Mouse (Mus musculus): ENCODE measurements at regions not wholly inside any gene's neighbourhood (a gene's known extent, or its start where the extent isn't known, plus 50 kb on each side); places are given as distances from the start of the nearest gene placed in this dataset.

GRCm38 (mm10) chr9:61166115-61166514, 206.1 kb upstream of the Tle3 start:
- Histone ChIP-seq H3K27ac (ENCODE audit: low read length) (peak overlapping the region; percentile 91), H3K9ac (ENCODE audit: low read length) (no peak overlapping the region), H3K4me1 (ENCODE audit: control insufficient read depth, insufficient read depth, low read length) (peaks cover 64% of the 10 kb centered on the region), H3K4me3 (replicated peaks; ENCODE audit: low read length) (no peak overlapping the region), H3K9me3 (replicated peaks; ENCODE audit: control insufficient read depth, low read length) (no peaks in the 10 kb centered on the region), H3K4me2 (ENCODE audit: low read depth, low read length) (no peak overlapping the region), H3K36me3 (ENCODE audit: control insufficient read depth, insufficient read depth, low read length) (no peaks in the 10 kb centered on the region), H3K27me3 (ENCODE audit: control insufficient read depth, insufficient read depth, low read length) (no peaks in the 10 kb centered on the region; the same call in 1 of the 2 replicates)
- no peak for ATAC-seq (ENCODE audit: insufficient read depth, low FRiP score)
- 70% methylated on average over 2 of the region's 2 CpGs for WGBS

DNA sequence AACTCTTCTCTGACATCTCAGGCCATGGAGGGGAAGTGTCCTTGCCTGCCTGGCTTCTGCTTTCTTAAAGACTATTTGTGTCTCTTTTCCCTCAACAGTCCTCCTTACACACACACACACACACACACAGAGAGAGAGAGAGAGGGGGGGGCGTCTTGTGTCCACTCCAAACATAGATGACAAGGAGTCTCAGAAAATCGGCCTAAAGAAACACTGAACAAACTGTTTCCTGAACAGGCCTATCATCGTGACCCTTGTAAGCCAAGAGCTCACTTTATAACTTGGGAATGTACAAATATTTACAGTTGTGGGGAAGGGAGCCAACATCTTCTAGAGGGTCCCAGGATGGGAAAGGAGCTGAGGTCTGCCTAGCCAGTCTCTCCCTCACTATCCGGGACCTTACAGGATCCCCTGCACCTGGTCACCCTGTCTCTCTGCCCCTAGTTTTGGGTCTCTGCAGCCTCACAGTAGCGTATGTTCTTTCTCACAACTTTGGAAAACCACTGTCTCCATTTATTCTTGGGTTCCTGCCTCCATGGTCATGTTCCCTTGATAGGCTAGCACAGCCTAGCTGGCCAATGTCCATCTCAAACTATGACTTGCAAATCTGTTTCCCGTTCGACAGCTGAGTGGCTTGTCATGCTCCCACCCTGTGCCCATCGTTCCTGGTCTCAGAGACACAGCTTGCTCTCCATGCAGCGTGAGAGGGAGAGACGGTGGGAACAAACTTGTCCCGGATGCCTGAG, 204.9 kb upstream of the Tle3 start:
- ATAC-seq (ENCODE audit: insufficient read depth, low FRiP score): peak; percentile 30; the same call in 1 of the 2 replicates

DNA sequence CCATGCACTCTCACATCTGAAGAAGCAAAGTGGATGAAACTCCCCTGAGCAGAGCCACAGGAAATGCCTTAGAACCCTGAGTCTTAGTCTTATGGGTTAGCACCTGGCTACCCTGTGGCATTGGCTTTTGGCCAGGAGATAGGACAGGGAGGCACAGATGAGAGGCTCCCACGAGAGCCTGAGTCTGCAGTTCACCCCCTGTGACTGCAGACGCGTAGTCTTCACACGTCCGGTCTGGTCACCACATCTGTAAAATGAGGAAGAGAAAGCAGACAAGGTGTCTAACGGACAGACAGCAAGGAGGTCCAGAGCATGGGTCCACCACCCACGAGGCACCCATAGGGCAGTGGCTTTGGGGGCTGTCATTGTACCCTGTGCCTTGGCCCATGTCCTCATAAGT, 203.2 kb upstream of the Tle3 start:
- H3K27ac ChIP-seq (ENCODE audit: low read length): peak overlapping the region; percentile 25
- no peaks in the 10 kb centered on the region; the same call in 1 of the 2 replicates for H3K27me3 ChIP-seq (ENCODE audit: control insufficient read depth, insufficient read depth, low read length)
- H3K9ac ChIP-seq (ENCODE audit: low read length): no peak overlapping the region
- H3K4me2 ChIP-seq (ENCODE audit: low read depth, low read length): no peak overlapping the region
- ATAC-seq (ENCODE audit: insufficient read depth, low FRiP score): no peak
- no peaks in the 10 kb centered on the region for H3K36me3 ChIP-seq (ENCODE audit: control insufficient read depth, insufficient read depth, low read length)
- no peaks in the 10 kb centered on the region for H3K9me3 ChIP-seq (replicated peaks; ENCODE audit: control insufficient read depth, low read length)
- peaks cover 48% of the 10 kb centered on the region for H3K4me1 ChIP-seq (ENCODE audit: control insufficient read depth, insufficient read depth, low read length)
- no peak overlapping the region for H3K4me3 ChIP-seq (replicated peaks; ENCODE audit: low read length)
- WGBS: 88% methylated on average over 7 of the region's 7 CpGs

More for the DNA sequence above, 204.9 kb upstream of the Tle3 start:
- 35% methylated on average over 11 of the region's 11 CpGs for WGBS
- Histone ChIP-seq H3K27me3 (ENCODE audit: control insufficient read depth, insufficient read depth, low read length) (no peaks in the 10 kb centered on the region; the same call in 1 of the 2 replicates), H3K27ac (ENCODE audit: low read length) (peak overlapping the region; percentile 91), H3K36me3 (ENCODE audit: control insufficient read depth, insufficient read depth, low read length) (no peaks in the 10 kb centered on the region), H3K4me3 (replicated peaks; ENCODE audit: low read length) (no peak overlapping the region), H3K9me3 (replicated peaks; ENCODE audit: control insufficient read depth, low read length) (no peaks in the 10 kb centered on the region), H3K4me2 (ENCODE audit: low read depth, low read length) (0 out of 2 replicates have a peak overlapping the region, but pooled peaks have one; percentile 6), H3K4me1 (ENCODE audit: control insufficient read depth, insufficient read depth, low read length) (peaks cover 63% of the 10 kb centered on the region), H3K9ac (ENCODE audit: low read length) (peak overlapping the region; percentile 47; the same call in 1 of the 2 replicates)

DNA sequence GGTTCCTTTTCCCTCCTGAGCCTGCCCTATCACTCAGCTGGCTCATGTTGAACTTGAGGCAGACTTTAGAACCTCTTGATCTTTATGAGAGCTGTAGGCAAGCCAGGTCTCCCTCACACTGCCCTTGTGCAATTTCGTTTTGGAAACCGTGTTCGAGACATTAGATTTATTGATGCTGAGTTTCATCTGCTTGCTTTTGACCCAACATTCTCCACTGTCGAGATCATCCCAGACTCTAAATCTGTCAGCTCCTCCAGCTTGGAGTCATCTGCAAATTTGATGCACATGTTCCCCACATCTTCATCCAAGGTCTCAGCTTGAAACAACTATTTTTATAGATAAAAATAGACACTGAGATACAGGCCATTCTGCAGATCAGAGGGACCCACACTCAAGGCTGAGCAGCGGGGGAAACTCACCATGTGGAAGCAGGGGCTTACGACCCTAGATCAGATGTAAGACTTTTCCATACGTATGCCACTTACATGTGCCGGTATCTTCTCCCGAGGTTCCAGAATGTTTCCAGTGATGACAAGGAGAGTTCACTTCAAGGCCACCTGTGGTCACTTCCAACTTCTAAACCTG, 202.6 kb upstream of the Tle3 start:
- H3K4me2 ChIP-seq (ENCODE audit: low read depth, low read length): no peak overlapping the region
- H3K9ac ChIP-seq (ENCODE audit: low read length): no peak overlapping the region
- ATAC-seq (ENCODE audit: insufficient read depth, low FRiP score): no peak
- H3K27me3 ChIP-seq (ENCODE audit: control insufficient read depth, insufficient read depth, low read length): no peaks in the 10 kb centered on the region; the same call in 1 of the 2 replicates
- no peaks in the 10 kb centered on the region for H3K36me3 ChIP-seq (ENCODE audit: control insufficient read depth, insufficient read depth, low read length)
- peak overlapping the region; percentile 25 for H3K27ac ChIP-seq (ENCODE audit: low read length)
- no peak overlapping the region for H3K4me3 ChIP-seq (replicated peaks; ENCODE audit: low read length)
- no peaks in the 10 kb centered on the region for H3K9me3 ChIP-seq (replicated peaks; ENCODE audit: control insufficient read depth, low read length)
- peaks cover 43% of the 10 kb centered on the region for H3K4me1 ChIP-seq (ENCODE audit: control insufficient read depth, insufficient read depth, low read length)
- 62% methylated on average over 9 of the region's 9 CpGs for WGBS

DNA sequence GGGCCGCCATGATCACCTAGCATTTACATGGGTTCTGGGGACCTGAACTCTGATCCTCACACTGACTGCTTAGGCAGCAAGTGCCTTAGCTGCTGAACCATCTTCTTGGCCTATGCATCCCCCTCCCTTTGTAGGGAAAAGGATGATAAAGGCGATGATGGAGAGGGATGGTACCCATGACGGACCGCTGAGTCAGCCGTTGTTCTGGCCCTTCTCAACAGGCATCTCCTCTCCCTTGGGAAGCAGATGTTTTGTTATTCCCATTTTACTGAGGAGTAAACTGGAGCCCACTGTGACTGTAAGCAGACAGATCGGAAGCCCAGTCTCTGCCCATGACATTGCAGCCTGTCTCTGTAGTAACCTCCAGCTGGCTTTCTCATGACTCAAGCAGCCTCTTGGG, 201.2 kb upstream of the Tle3 start:
- Histone ChIP-seq H3K4me3 (replicated peaks; ENCODE audit: low read length) (no peak overlapping the region), H3K9ac (ENCODE audit: low read length) (no peak overlapping the region), H3K36me3 (ENCODE audit: control insufficient read depth, insufficient read depth, low read length) (no peaks in the 10 kb centered on the region), H3K9me3 (replicated peaks; ENCODE audit: control insufficient read depth, low read length) (no peaks in the 10 kb centered on the region), H3K4me2 (ENCODE audit: low read depth, low read length) (no peak overlapping the region), H3K27ac (ENCODE audit: low read length) (no peak overlapping the region), H3K27me3 (ENCODE audit: control insufficient read depth, insufficient read depth, low read length) (no peaks in the 10 kb centered on the region; the same call in 1 of the 2 replicates), H3K4me1 (ENCODE audit: control insufficient read depth, insufficient read depth, low read length) (peaks cover 31% of the 10 kb centered on the region)
- 94% methylated on average over 6 of the region's 6 CpGs for WGBS
- no peak for ATAC-seq (ENCODE audit: insufficient read depth, low FRiP score)

DNA sequence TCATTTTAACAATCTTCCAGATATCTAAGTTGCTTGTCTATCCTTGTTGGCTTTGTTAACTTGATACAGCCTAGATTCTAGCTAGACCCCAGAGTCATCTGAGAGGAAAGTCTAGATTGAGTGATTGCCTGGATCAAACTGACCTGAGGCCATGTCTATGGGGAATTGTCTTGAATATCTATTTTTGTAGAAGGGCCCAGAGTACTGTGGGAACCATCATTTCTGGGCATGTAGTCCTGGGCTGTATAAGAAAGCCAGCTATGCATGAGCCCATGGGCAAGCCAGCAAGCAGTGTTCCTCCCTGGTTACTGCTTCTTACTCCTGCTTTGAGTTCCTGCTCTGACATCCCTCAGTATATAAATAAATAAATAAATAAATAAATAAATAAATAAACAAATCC, 199.7 kb upstream of the Tle3 start:
- H3K36me3 ChIP-seq (ENCODE audit: control insufficient read depth, insufficient read depth, low read length): no peaks in the 10 kb centered on the region
- no peak overlapping the region for H3K9ac ChIP-seq (ENCODE audit: low read length)
- no peaks in the 10 kb centered on the region for H3K9me3 ChIP-seq (replicated peaks; ENCODE audit: control insufficient read depth, low read length)
- H3K27me3 ChIP-seq (ENCODE audit: control insufficient read depth, insufficient read depth, low read length): no peaks in the 10 kb centered on the region; the same call in 1 of the 2 replicates
- no peak for ATAC-seq (ENCODE audit: insufficient read depth, low FRiP score)
- H3K27ac ChIP-seq (ENCODE audit: low read length): no peak overlapping the region
- no peak overlapping the region for H3K4me2 ChIP-seq (ENCODE audit: low read depth, low read length)
- H3K4me3 ChIP-seq (replicated peaks; ENCODE audit: low read length): no peak overlapping the region
- H3K4me1 ChIP-seq (ENCODE audit: control insufficient read depth, insufficient read depth, low read length): peaks cover 18% of the 10 kb centered on the region; the same call in 1 of the 2 replicates

DNA sequence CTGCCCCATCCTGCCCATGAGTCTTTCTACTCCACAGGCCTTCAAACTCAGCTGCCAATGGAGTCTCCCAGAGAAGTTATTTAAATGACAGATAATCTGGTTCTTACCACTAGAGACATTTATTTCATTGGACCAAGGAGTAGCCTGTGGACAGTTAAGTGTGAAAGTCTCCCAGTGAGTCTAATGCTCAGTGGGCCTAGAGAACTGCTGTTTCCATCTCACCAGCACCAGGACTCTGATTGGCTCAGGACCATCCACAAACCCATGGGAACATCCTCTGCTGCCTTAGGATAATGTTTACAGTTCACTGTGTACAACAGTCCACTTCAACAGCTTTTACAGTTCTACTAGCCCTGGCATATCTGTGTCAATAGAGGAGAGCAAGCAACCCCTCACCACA, 198.6 kb upstream of the Tle3 start:
- Histone ChIP-seq H3K9me3 (replicated peaks; ENCODE audit: control insufficient read depth, low read length) (no peaks in the 10 kb centered on the region), H3K9ac (ENCODE audit: low read length) (no peak overlapping the region), H3K4me1 (ENCODE audit: control insufficient read depth, insufficient read depth, low read length) (0 out of 2 replicates have a peak, but pooled peaks cover 8% of the 10 kb centered on the region), H3K36me3 (ENCODE audit: control insufficient read depth, insufficient read depth, low read length) (no peaks in the 10 kb centered on the region), H3K27ac (ENCODE audit: low read length) (no peak overlapping the region), H3K27me3 (ENCODE audit: control insufficient read depth, insufficient read depth, low read length) (no peaks in the 10 kb centered on the region; the same call in 1 of the 2 replicates), H3K4me2 (ENCODE audit: low read depth, low read length) (no peak overlapping the region), H3K4me3 (replicated peaks; ENCODE audit: low read length) (no peak overlapping the region)
- no peak for ATAC-seq (ENCODE audit: insufficient read depth, low FRiP score)

- H3K27me3 ChIP-seq (ENCODE audit: control insufficient read depth, insufficient read depth, low read length): no peaks in the 10 kb centered on the region
- H3K27ac ChIP-seq (ENCODE audit: low read length): no peak overlapping the region
- H3K36me3 ChIP-seq (ENCODE audit: control insufficient read depth, insufficient read depth, low read length): no peaks in the 10 kb centered on the region
- no peaks in the 10 kb centered on the region for H3K4me1 ChIP-seq (ENCODE audit: control insufficient read depth, insufficient read depth, low read length)
- no peak overlapping the region for H3K9ac ChIP-seq (ENCODE audit: low read length)
- H3K4me3 ChIP-seq (replicated peaks; ENCODE audit: low read length): no peak overlapping the region
- H3K4me2 ChIP-seq (ENCODE audit: low read depth, low read length): no peak overlapping the region
- WGBS: 88% methylated on average over 2 of the region's 2 CpGs
- ATAC-seq (ENCODE audit: insufficient read depth, low FRiP score): no peak
- no peaks in the 10 kb centered on the region for H3K9me3 ChIP-seq (replicated peaks; ENCODE audit: control insufficient read depth, low read length)
Observed at GRCm38 (mm10) chr9:61175381-61175780, 196.8 kb upstream of the Tle3 start.

DNA sequence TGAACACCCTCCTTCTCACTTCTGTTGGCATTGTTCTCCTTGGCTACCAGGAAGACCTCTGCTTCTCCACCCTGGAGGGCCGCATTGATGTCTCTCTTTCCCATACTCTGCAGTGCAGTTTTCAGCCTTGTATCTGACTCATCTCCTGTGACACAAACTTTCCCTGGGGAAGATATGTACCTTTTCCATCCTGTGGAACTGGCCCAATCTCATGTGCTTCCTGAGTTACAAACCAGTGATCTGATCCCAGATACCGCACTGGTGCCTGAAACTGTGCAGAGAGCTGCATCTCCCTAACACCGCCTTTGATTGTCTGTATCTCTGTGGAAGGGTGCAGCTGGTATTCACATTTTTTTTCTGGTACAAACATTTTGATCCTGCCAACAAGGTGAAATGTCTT, 195.3 kb upstream of the Tle3 start:
- Histone ChIP-seq H3K27me3 (ENCODE audit: control insufficient read depth, insufficient read depth, low read length) (no peaks in the 10 kb centered on the region), H3K9ac (ENCODE audit: low read length) (no peak overlapping the region), H3K27ac (ENCODE audit: low read length) (no peak overlapping the region), H3K9me3 (replicated peaks; ENCODE audit: control insufficient read depth, low read length) (no peaks in the 10 kb centered on the region), H3K36me3 (ENCODE audit: control insufficient read depth, insufficient read depth, low read length) (no peaks in the 10 kb centered on the region), H3K4me1 (ENCODE audit: control insufficient read depth, insufficient read depth, low read length) (no peaks in the 10 kb centered on the region), H3K4me3 (replicated peaks; ENCODE audit: low read length) (no peak overlapping the region), H3K4me2 (ENCODE audit: low read depth, low read length) (no peak overlapping the region)
- ATAC-seq (ENCODE audit: insufficient read depth, low FRiP score): no peak
- 91% methylated on average over 3 of the region's 3 CpGs for whole genome bisulfite sequencing

Measured in stomach, embryonic 16.5 days (tissue).